Mouse (Mus musculus): ENCODE results near the gene Fkbpl.

DNA sequence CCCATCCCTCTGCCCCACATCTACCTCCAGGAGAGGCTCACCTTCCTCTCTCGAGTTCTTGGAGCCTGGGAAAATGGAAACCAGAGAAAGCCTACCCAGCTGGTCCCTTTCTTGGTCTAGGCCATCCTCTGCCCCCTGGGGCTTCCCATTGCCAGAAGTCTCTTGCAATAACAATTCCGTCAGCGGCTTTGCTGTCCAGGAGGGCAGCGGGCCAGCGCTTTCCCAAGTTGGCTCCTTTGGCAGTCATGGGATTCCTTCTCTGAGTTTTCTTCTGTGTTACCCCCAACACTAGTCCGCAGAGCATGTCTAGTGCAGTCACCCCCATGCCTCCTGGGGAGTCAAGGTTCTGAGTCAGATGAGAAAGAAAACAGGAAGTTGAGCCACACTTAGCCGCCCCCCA, 48.3 kb downstream of the Fkbpl start:
- TF ChIP-seq CTCF (IDR thresholded peaks at IDR 0.05; ENCODE audit: low read depth, low read length) (no peak), GATA1 (IDR thresholded peaks at IDR 0.05; ENCODE audit: borderline replicate concordance, low read length) (no peak), TAL1 (conservative IDR thresholded peaks at IDR 0.05; ENCODE audit: low read depth, low read length) (no peak), GATA2 (IDR thresholded peaks at IDR 0.05; ENCODE audit: borderline replicate concordance, low read depth, low read length) (no peak), POLR2AphosphoS5 (IDR thresholded peaks at IDR 0.05; ENCODE audit: insufficient replicate concordance, low read depth, low read length) (no peak)
